Mouse (Mus musculus): Measurements from ENCODE around the gene Tcf7.

The Tcf7 gene

GRCm38 (mm10) chr11:52282774-52283595, at the start of gene Tcf7:
Gene Tcf7, minus strand, starts transcription at chr11:52283014.
- no peak for DNase-seq (ENCODE audit: low spot score)

GRCm38 (mm10) chr11:52327313-52327712, 44.5 kb upstream of the Tcf7 start:
- no peak for DNase-seq (ENCODE audit: low spot score)

GRCm38 (mm10) chr11:52324442-52325367, 41.9 kb upstream of the Tcf7 start:
- no peak for DNase-seq (ENCODE audit: low spot score)

- no peak for DNase-seq (ENCODE audit: low spot score)
Measured at GRCm38 (mm10) chr11:52321540-52321939, 38.7 kb upstream of the Tcf7 start.

GRCm38 (mm10) chr11:52320529-52320928, 37.7 kb upstream of the Tcf7 start:
- DNase-seq (ENCODE audit: low spot score) = no peak

- DNase-seq (ENCODE audit: low spot score) = no peak
Measured at GRCm38 (mm10) chr11:52319664-52320063, 36.9 kb upstream of the Tcf7 start.

GRCm38 (mm10) chr11:52318445-52318844, 35.6 kb upstream of the Tcf7 start:
- DNase-seq (ENCODE audit: low spot score) = no peak

GRCm38 (mm10) chr11:52314102-52314793, 31.4 kb upstream of the Tcf7 start:
- no peak for DNase-seq (ENCODE audit: low spot score)

- DNase-seq (ENCODE audit: low spot score) = no peak
Measured at GRCm38 (mm10) chr11:52310709-52311108, 27.9 kb upstream of the Tcf7 start.

GRCm38 (mm10) chr11:52309487-52309886, 26.7 kb upstream of the Tcf7 start:
- DNase-seq (ENCODE audit: low spot score) = no peak

GRCm38 (mm10) chr11:52306431-52306830, 23.6 kb upstream of the Tcf7 start:
- no peak for DNase-seq (ENCODE audit: low spot score)

- no peak for DNase-seq (ENCODE audit: low spot score)
Measured at GRCm38 (mm10) chr11:52305266-52305665, 22.5 kb upstream of the Tcf7 start.

GRCm38 (mm10) chr11:52302668-52303067, 19.9 kb upstream of the Tcf7 start:
- no peak for DNase-seq (ENCODE audit: low spot score)

- DNase-seq (ENCODE audit: low spot score) = no peak
Measured at GRCm38 (mm10) chr11:52299687-52300086, 16.9 kb upstream of the Tcf7 start.

- DNase-seq (ENCODE audit: low spot score) = no peak
Measured at GRCm38 (mm10) chr11:52298955-52299354, 16.1 kb upstream of the Tcf7 start.

- DNase-seq (ENCODE audit: low spot score) = peak; percentile 59
Measured at GRCm38 (mm10) chr11:52297352-52297751, 14.5 kb upstream of the Tcf7 start.

- DNase-seq (ENCODE audit: low spot score) = no peak
Measured at GRCm38 (mm10) chr11:52294103-52294502, 11.3 kb upstream of the Tcf7 start.

GRCm38 (mm10) chr11:52292894-52293293, 10.1 kb upstream of the Tcf7 start:
- DNase-seq (ENCODE audit: low spot score) = no peak

- no peak for DNase-seq (ENCODE audit: low spot score)
Measured at GRCm38 (mm10) chr11:52292346-52292745, 9.5 kb upstream of the Tcf7 start.

- no peak for DNase-seq (ENCODE audit: low spot score)
Measured at GRCm38 (mm10) chr11:52286958-52287305, 4.1 kb upstream of the Tcf7 start.

- no peak for DNase-seq (ENCODE audit: low spot score)
Measured at GRCm38 (mm10) chr11:52286301-52286957, 3.6 kb upstream of the Tcf7 start.
